Mouse (Mus musculus) cortical plate, adult 2 months (tissue): Measurements from ENCODE around the gene Kcnk13.

Experiments
- CTCF ChIP-seq: fragments of 200-500 bp; IDR thresholded peaks from 2 replicates; pipeline ENCODE4 v1.5.1; 2011; ENCODE audit warnings: mild to moderate bottlenecking, control low read depth, low read length; ENCODE audit not compliant: insufficient read depth; ENCODE audit errors: extremely low read depth
- POLR2A ChIP-seq: fragments of 200-500 bp; IDR thresholded peaks from 2 replicates; pipeline ENCODE4 v1.6.1; 2011; ENCODE audit warnings: mild to moderate bottlenecking, low read length, control low read depth; ENCODE audit not compliant: insufficient read depth; ENCODE audit errors: extremely low read depth

GRCm38 (mm10) chr12:99965203-99966115 lies 1.2 kb downstream of the Kcnk13 start:
- TF ChIP-seq POLR2A (no peak), CTCF (no peak)
